Comparison of ENCODE assay signal across 14 mouse cellular contexts in genomic region chr6:134032451-134032850, GRCm38 (mm10).
"Had no signal": no experiment of that assay in that cellular context is flagged by ENCODE, and none has a peak within 500 bp of the region (broad histone marks: within the 10 kb centered on the region; RNA-seq: fewer than 3 reads in every experiment).

No protein-coding gene starts in this region.

- DNase-seq: gastrocnemius, adult 2 months; gastrocnemius, postnatal 10 days; gastrocnemius, postnatal 25 days; heart, adult 18-20 months; heart, postnatal 14 days; heart, postnatal 36 days; kidney, adult 11 months; kidney, adult 2 months; kidney, adult 9 months; kidney, postnatal 14 days; kidney, postnatal 36 days; layer of hippocampus, adult 9-11 months; layer of hippocampus, postnatal 36 days; left cerebral cortex, postnatal 4 days had no signal
